Mouse (Mus musculus) B cell, adult 62 days (primary cell): ENCODE measurements around the gene Adamts7. TPM values are rescaled to one million over a fixed set of nuclear protein-coding genes. Genes with fewer than 3 reads are reported as not detected.

ENCODE experiments used
- total RNA-seq: library from RNA; stranded (reverse); gene quantifications from 4 replicates; pipeline ENCODE4 v1.2.4, GENCODE M21; 2023

Adamts7 gene
- 0.09 to 0.30 TPM in 2 of 4 replicates, not detected in the others for total RNA-seq

GRCm38 (mm10) chr9:90162926-90163748, at the start of gene Adamts7:
TSS of gene Adamts7 (plus strand) at chr9:90163069.

GRCm38 (mm10) chr9:90114567-90115307, 48.1 kb upstream of the Adamts7 start, which contains the start of gene Morf4l1:
TSS of gene Morf4l1 (minus strand) at chr9:90114774.

Other genes starting within 250 kb of the Adamts7 start
- gene Ctsh, start 108.9 kb upstream of the Adamts7 start, total RNA-seq, result 402 to 414 TPM (median 411 TPM) in 4 replicates
- gene Morf4l1, start 48.3 kb upstream of the Adamts7 start, total RNA-seq, result 445 to 479 TPM (median 467 TPM) in 4 replicates
- 1.8 to 5.9 TPM (median 2.7 TPM) in 4 replicates for gene Tbc1d2b, start 107.7 kb downstream of the Adamts7 start, total RNA-seq